Mouse (Mus musculus) lung, postnatal 0 days (tissue): ENCODE measurements around the gene C87436.

Experiments used
- CTCF ChIP-seq: IDR thresholded peaks from 2 replicates; pipeline ENCODE4 v1.5.1; 2016; ENCODE audit warnings: antibody characterized with exemption, mild to moderate bottlenecking
- EP300 ChIP-seq: IDR thresholded peaks from 2 replicates; pipeline ENCODE4 v1.6.1; 2016; ENCODE audit warnings: antibody characterized with exemption, mild to moderate bottlenecking, control low read depth

GRCm38 (mm10) chr6:86439119-86439496 is 934 bp downstream of the C87436 start:
- no peak for TF ChIP-seq CTCF
- TF ChIP-seq EP300 = no peak
